Mouse (Mus musculus) CH12.LX (cell line): ENCODE results near the gene Rab13. TPM values are rescaled to one million over a fixed set of nuclear protein-coding genes. Genes with fewer than 3 reads are reported as not detected.

ENCODE experiments used
- DNase-seq: peaks from one replicate; pipeline ENCODE4 v3.0.0-alpha.2; 2013; ENCODE audit errors: extremely low read depth
- H3K27ac ChIP-seq: 2 replicates; pipeline ENCODE4 v1.5.1; 2012; ENCODE audit warnings: low read depth, mild to moderate bottlenecking, control low read depth, moderate library complexity; ENCODE audit not compliant: insufficient read depth
- H3K27me3 ChIP-seq: replicated peaks from 2 replicates; pipeline ENCODE3; 2012; ENCODE audit warnings: inconsistent platforms
- H3K36me3 ChIP-seq, 2 experiments: replicated peaks in 1 of 2; 2 replicates each; pipeline versions ENCODE3 to v1.6.1; 2012; ENCODE audit warnings: inconsistent platforms in 1 of 2, low read length in 1 of 2, mild to moderate bottlenecking in 1 of 2, mixed read lengths in 1 of 2, moderate library complexity in 1 of 2; ENCODE audit not compliant: control insufficient read depth in 1 of 2, insufficient read depth in 1 of 2
- H3K4me1 ChIP-seq, 2 experiments: 2 replicates each; pipeline ENCODE4 v1.6.1; 2012; ENCODE audit warnings: inconsistent platforms in 1 of 2, moderate library complexity in 1 of 2; ENCODE audit not compliant: insufficient read depth in 2 of 2, control insufficient read depth in 1 of 2
- H3K4me2 ChIP-seq: 2 replicates; pipeline ENCODE4 v1.6.1; 2012; ENCODE audit warnings: low read depth, mild to moderate bottlenecking, control low read depth; ENCODE audit not compliant: poor library complexity, insufficient read depth, severe bottlenecking
- H3K4me3 ChIP-seq, 3 experiments: fragments of 150-350 bp in 1 of 3; sonication (generic) in 1 of 3; replicated peaks in 1 of 3; 2 replicates each; pipeline versions ENCODE3 to v1.5.1; 2011 to 2012; ENCODE audit warnings: low read depth in 2 of 3, low read length in 2 of 3, mild to moderate bottlenecking in 2 of 3, moderate library complexity in 2 of 3, control low read depth in 1 of 3, improper control_type of control experiment in 1 of 3, inconsistent platforms in 1 of 3, mixed read lengths in 1 of 3; ENCODE audit not compliant: poor library complexity in 1 of 3
- H3K79me2 ChIP-seq: replicated peaks from 2 replicates; pipeline ENCODE4 v1.6.1; 2012; ENCODE audit warnings: mild to moderate bottlenecking, moderate library complexity; ENCODE audit not compliant: control insufficient read depth, poor library complexity, insufficient read depth, severe bottlenecking; ENCODE audit errors: extremely low read depth
- H3K9ac ChIP-seq: 2 replicates; pipeline ENCODE4 v1.6.1; 2012; ENCODE audit warnings: low read depth, mild to moderate bottlenecking, control low read depth, moderate library complexity; ENCODE audit not compliant: insufficient read depth
- H3K9me3 ChIP-seq: replicated peaks from 2 replicates; pipeline ENCODE3; 2012; ENCODE audit warnings: low read length, inconsistent platforms, mixed read lengths
- CHD1 ChIP-seq: IDR thresholded peaks from 2 replicates; pipeline ENCODE4 v1.6.1; 2012; ENCODE audit warnings: low read depth, low read length, improper control_type of control experiment, inconsistent platforms
- CHD2 ChIP-seq: IDR thresholded peaks from 2 replicates; pipeline ENCODE4 v1.6.1; 2011; ENCODE audit warnings: low read length, improper control_type of control experiment
- CTCF ChIP-seq, 2 experiments: IDR thresholded peaks in 1 of 2; conservative IDR thresholded peaks in 1 of 2; 2 replicates each; pipeline ENCODE4 v1.5.1; 2011 to 2012; ENCODE audit warnings: low read depth in 2 of 2, low read length in 2 of 2, improper control_type of control experiment in 1 of 2, inconsistent platforms in 1 of 2, mild to moderate bottlenecking in 1 of 2, moderate library complexity in 1 of 2
- EP300 ChIP-seq: IDR thresholded peaks from 2 replicates; pipeline ENCODE4 v1.6.1; 2011; ENCODE audit warnings: low read length, improper control_type of control experiment
- ETS1 ChIP-seq: conservative IDR thresholded peaks from 2 replicates; pipeline ENCODE4 v1.6.1; 2012; ENCODE audit warnings: low read depth, mild to moderate bottlenecking, inconsistent platforms, low read length, improper control_type of control experiment, moderate library complexity
- GABPA ChIP-seq: IDR thresholded peaks from 2 replicates; pipeline ENCODE4 v1.6.1; 2012; ENCODE audit warnings: low read depth, low read length, improper control_type of control experiment, inconsistent platforms; ENCODE audit not compliant: insufficient replicate concordance
- HCFC1 ChIP-seq: IDR thresholded peaks from 2 replicates; pipeline ENCODE4 v1.6.1; 2012; ENCODE audit warnings: low read depth, mild to moderate bottlenecking, inconsistent platforms, low read length, improper control_type of control experiment
- IRF4 ChIP-seq: IDR thresholded peaks from 2 replicates; pipeline ENCODE4 v1.6.1; 2014; ENCODE audit warnings: low read depth, mild to moderate bottlenecking, inconsistent platforms, low read length, improper control_type of control experiment
- JUN ChIP-seq: IDR thresholded peaks from 2 replicates; pipeline ENCODE4 v1.6.1; 2011; ENCODE audit warnings: low read depth, mild to moderate bottlenecking, low read length, improper control_type of control experiment, moderate library complexity; ENCODE audit not compliant: insufficient read depth
- JUND ChIP-seq: conservative IDR thresholded peaks from 2 replicates; pipeline ENCODE4 v1.6.1; 2011; ENCODE audit warnings: low read depth, low read length, improper control_type of control experiment
- MAFK ChIP-seq: IDR thresholded peaks from 2 replicates; pipeline ENCODE4 v1.6.1; 2011; ENCODE audit warnings: low read length, improper control_type of control experiment; ENCODE audit not compliant: insufficient replicate concordance
- MAX ChIP-seq: IDR thresholded peaks from 2 replicates; pipeline ENCODE4 v1.6.1; 2011; ENCODE audit warnings: low read length, improper control_type of control experiment
- MXI1 ChIP-seq: IDR thresholded peaks from 2 replicates; pipeline ENCODE4 v1.6.1; 2011; ENCODE audit warnings: mild to moderate bottlenecking, low read depth, low read length, improper control_type of control experiment
- MYC ChIP-seq: IDR thresholded peaks from 2 replicates; pipeline ENCODE4 v1.6.1; 2011; ENCODE audit warnings: low read depth, mild to moderate bottlenecking, improper control_type of control experiment, low read length
- NELFE ChIP-seq: IDR thresholded peaks from 2 replicates; pipeline ENCODE4 v1.6.1; 2011; ENCODE audit warnings: low read depth, low read length, improper control_type of control experiment
- NRF1 ChIP-seq: IDR thresholded peaks from 2 replicates; pipeline ENCODE4 v1.6.1; 2014; ENCODE audit warnings: low read depth, mild to moderate bottlenecking, inconsistent platforms, low read length, improper control_type of control experiment, moderate library complexity
- PAX5 ChIP-seq: IDR thresholded peaks from 2 replicates; pipeline ENCODE4 v1.6.1; 2012; ENCODE audit warnings: low read length, inconsistent platforms, mixed read lengths
- POLR2A ChIP-seq: IDR thresholded peaks from 2 replicates; pipeline ENCODE4 v1.6.1; 2011; ENCODE audit warnings: low read depth, mild to moderate bottlenecking, improper control_type of control experiment, low read length
- POLR2AphosphoS2 ChIP-seq: IDR thresholded peaks from 2 replicates; pipeline ENCODE4 v1.6.1; 2011; ENCODE audit warnings: low read depth, low read length, improper control_type of control experiment
- RCOR1 ChIP-seq: conservative IDR thresholded peaks from 2 replicates; pipeline ENCODE4 v1.6.1; 2012; ENCODE audit warnings: low read depth, mild to moderate bottlenecking, inconsistent platforms, low read length, improper control_type of control experiment
- SIN3A ChIP-seq: IDR thresholded peaks from 2 replicates; pipeline ENCODE4 v1.6.1; 2012; ENCODE audit warnings: low read length, improper control_type of control experiment, inconsistent platforms
- SMC3 ChIP-seq: IDR thresholded peaks from 2 replicates; pipeline ENCODE4 v1.6.1; 2011; ENCODE audit warnings: low read depth, low read length, improper control_type of control experiment
- TBP ChIP-seq: conservative IDR thresholded peaks from 2 replicates; pipeline ENCODE4 v1.6.1; 2011; ENCODE audit warnings: low read depth, low read length, improper control_type of control experiment
- TCF12 ChIP-seq: IDR thresholded peaks from 2 replicates; pipeline ENCODE4 v1.6.1; 2014; ENCODE audit warnings: low read depth, mild to moderate bottlenecking, inconsistent platforms, low read length, improper control_type of control experiment
- UBTF ChIP-seq: IDR thresholded peaks from 2 replicates; pipeline ENCODE4 v1.6.1; 2012; ENCODE audit warnings: low read depth, mild to moderate bottlenecking, inconsistent platforms, low read length, improper control_type of control experiment, moderate library complexity
- USF1 ChIP-seq: IDR thresholded peaks from 2 replicates; pipeline ENCODE4 v1.6.1; 2014; ENCODE audit warnings: low read depth, mild to moderate bottlenecking, inconsistent platforms, low read length, improper control_type of control experiment
- ZC3H11A ChIP-seq: IDR thresholded peaks from 2 replicates; pipeline ENCODE4 v1.6.1; 2012; ENCODE audit warnings: low read depth, mild to moderate bottlenecking, inconsistent platforms, low read length, improper control_type of control experiment
- ZKSCAN1 ChIP-seq: IDR thresholded peaks from 2 replicates; pipeline ENCODE4 v1.6.1; 2012; ENCODE audit warnings: low read depth, inconsistent platforms, low read length, improper control_type of control experiment, borderline replicate concordance
- ZNF384 ChIP-seq: IDR thresholded peaks from 2 replicates; pipeline ENCODE4 v1.6.1; 2012; ENCODE audit warnings: low read depth, low read length, improper control_type of control experiment, inconsistent platforms
- dilution Hi-C: fragments of 300-500 bp; cut with MboI; formaldehyde crosslinking; loops from 2 replicates; pipeline ENCODE4 v1.14.3; 2020; ENCODE audit warnings: low sequenced_read_pairs; ENCODE audit not compliant: extremely low pct_unique_long_range_greater_than_20kb, extremely low pct_ligation_motif_present
- in situ Hi-C: fragments of 300-500 bp; cut with MboI; formaldehyde crosslinking; loops from 3 replicates; pipeline ENCODE4 v1.14.3; 2019; ENCODE audit warnings: low sequenced_read_pairs, low pct_ligation_motif_present, low pct_unique_long_range_greater_than_20kb, mixed read lengths
- polyA plus RNA-seq: library from polyadenylated mRNA; unstranded; fragments of >175 nt; gene quantifications from 2 replicates; pipeline ENCODE4 v1.2.1, GENCODE M21; 2012; ENCODE audit warnings: low read depth; ENCODE audit not compliant: insufficient read length
- total RNA-seq, 2 experiments: library from RNA; depleted of rRNA; stranded (reverse); fragments of 300-350 nt in 1 of 2; fragments of >200 nt in 1 of 2; gene quantifications; 2 replicates each; pipeline ENCODE4 v1.2.3; 2012 to 2014

The Rab13 gene
- total and polyA plus RNA-seq, 3 experiments: 0.63 to 3.3 TPM; not detected in 1

- DNase-seq: no peak
- peaks cover 10 to 42% of the 10 kb centered on the region in 2 experiments; a peak in 3 of 4 replicates for H3K4me1 ChIP-seq
- TF ChIP-seq EP300 (no peak), MXI1 (no peak), PAX5 (no peak), MYC (no peak), SMC3 (no peak), ZNF384 (no peak), JUN (no peak), ETS1 (no peak), CTCF (conservative IDR thresholded peaks at IDR 0.05 in 1 of 2, IDR thresholded peaks at IDR 0.05 in 1 of 2; ENCODE audit: low read depth in 2 of 2, low read length in 2 of 2) (no peak), MAX (no peak), POLR2AphosphoS2 (no peak), ZKSCAN1 (no peak), MAFK (no peak), UBTF (no peak), HCFC1 (no peak), NRF1 (no peak), JUND (no peak), TCF12 (no peak), POLR2A (no peak), NELFE (no peak)
- H3K27ac ChIP-seq: no peak within 1 kb of the TSS
- no peaks in the 10 kb centered on the region for H3K27me3 ChIP-seq
- no peak within 1 kb of the TSS for H3K4me3 ChIP-seq
- H3K4me2 ChIP-seq: no peak within 1 kb of the TSS
- in situ Hi-C loops (no loop called here), dilution Hi-C loops (no loop called here)
- no peak within 1 kb of the TSS for H3K9ac ChIP-seq
- no peaks in the 10 kb centered on the region for H3K9me3 ChIP-seq
- 0 out of 2 replicates have a peak, but pooled peaks cover under 1% of the 10 kb centered on the region for H3K79me2 ChIP-seq
- H3K36me3 ChIP-seq: peaks cover 0 to 6% of the 10 kb centered on the region in 2 experiments
These were observed 29.7 kb downstream of the Rab13 start, which contains the start of gene Creb3l4 for GRCm38 (mm10) chr3:90242984-90243775. Gene Creb3l4, minus strand, starts transcription at chr3:90243512.

GRCm38 (mm10) chr3:90245406-90245805, 31.9 kb downstream of the Rab13 start:
- Histone ChIP-seq H3K4me3 (no peak overlapping the region), H3K9ac (no peak overlapping the region), H3K4me1 (peaks cover 10 to 47% of the 10 kb centered on the region in 2 experiments; a peak in 3 of 4 replicates), H3K4me2 (no peak overlapping the region), H3K9me3 (no peaks in the 10 kb centered on the region), H3K27me3 (no peaks in the 10 kb centered on the region), H3K36me3 (peaks cover under 1 to 6% of the 10 kb centered on the region in 2 experiments), H3K27ac (no peak overlapping the region), H3K79me2 (peaks cover 14% of the 10 kb centered on the region)
- TF ChIP-seq TCF12 (no peak), RCOR1 (no peak), SIN3A (no peak), MYC (no peak), ZC3H11A (no peak), USF1 (no peak), POLR2AphosphoS2 (no peak), GABPA (no peak), CHD2 (no peak), CHD1 (no peak), ZNF384 (no peak), CTCF (conservative IDR thresholded peaks at IDR 0.05 in 1 of 2, IDR thresholded peaks at IDR 0.05 in 1 of 2; ENCODE audit: low read depth in 2 of 2, low read length in 2 of 2) (no peak), NRF1 (no peak), TBP (no peak), NELFE (no peak), IRF4 (no peak), MAFK (no peak), SMC3 (no peak), UBTF (no peak), JUND (no peak)
- in situ Hi-C loops (no loop called here), dilution Hi-C loops (no loop called here)
- no peak for DNase-seq
